In the genomic region with DNA sequence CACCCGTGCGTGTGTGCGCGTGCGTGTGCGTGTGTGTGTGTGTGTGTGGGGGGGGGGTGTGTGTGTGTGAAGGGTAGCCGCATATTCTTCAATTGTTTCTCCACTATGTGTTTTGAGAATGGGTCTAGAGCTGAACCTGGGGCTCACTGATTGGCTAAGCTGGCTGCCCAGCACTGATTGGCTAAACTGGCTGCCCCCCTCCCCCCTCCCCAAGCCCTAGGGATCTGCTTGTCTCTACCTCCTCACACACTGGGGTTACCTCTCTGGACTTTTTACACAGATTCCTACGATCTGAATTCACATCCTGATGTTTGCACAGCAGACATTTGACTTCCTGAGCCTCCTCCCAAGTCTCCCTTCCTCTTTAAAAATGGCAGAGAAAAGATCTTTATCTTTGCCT, we compare ENCODE assay signal across 29 mouse cellular contexts. TPM values are rescaled to one million over a fixed set of nuclear protein-coding genes. Genes with fewer than 3 reads are reported as not detected.
DNase-seq lines count a peak whose midpoint lies in the region; ATAC-seq lines count a peak whose summit lies in the region.
"Had no signal": no experiment of that assay in that cellular context is flagged by ENCODE, and none has a peak within 500 bp of the region (broad histone marks: within the 10 kb centered on the region; RNA-seq: fewer than 3 reads in every experiment).

No protein-coding gene starts in this region.

- no peaks in the 10 kb centered on the region for H3K36me3 ChIP-seq in embryonic facial prominence, embryonic 11.5 days (replicated peaks; ENCODE audit: control insufficient read depth, insufficient read depth, low read depth, low read length)
- no peaks in the 10 kb centered on the region for H3K36me3 ChIP-seq in embryonic facial prominence, embryonic 10.5 days (replicated peaks)
- H3K36me3 ChIP-seq in intestine, embryonic 14.5 days (ENCODE audit: control insufficient read depth, insufficient read depth, low read length) = no peaks in the 10 kb centered on the region
- no peaks in the 10 kb centered on the region for H3K36me3 ChIP-seq in intestine, embryonic 15.5 days
- no peaks in the 10 kb centered on the region for H3K36me3 ChIP-seq in midbrain, embryonic 15.5 days (replicated peaks)
- H3K36me3 ChIP-seq in midbrain, embryonic 14.5 days (ENCODE audit: control insufficient read depth, insufficient read depth, low read length) = no peaks in the 10 kb centered on the region
- H3K36me3 ChIP-seq: embryonic facial prominence, embryonic 12.5 days; embryonic facial prominence, embryonic 15.5 days; forebrain, embryonic 12.5 days; heart, embryonic 10.5 days; heart, embryonic 13.5 days; hindbrain, embryonic 12.5 days; hindbrain, embryonic 15.5 days had no signal

- 0 out of 2 replicates have a peak, but pooled peaks have one; percentile 44 for ATAC-seq in embryonic facial prominence, embryonic 11.5 days (replicated peaks; ENCODE audit: insufficient number of reproducible peaks, low FRiP score, low TSS enrichment, low read depth)
- no peak for ATAC-seq in intestine, embryonic 14.5 days (replicated peaks; ENCODE audit: low FRiP score, low TSS enrichment, low read depth)
- no peak for ATAC-seq in intestine, embryonic 15.5 days
- ATAC-seq in midbrain, embryonic 15.5 days (replicated peaks) = 0 out of 2 replicates have a peak, but pooled peaks have one; percentile 52
- ATAC-seq in midbrain, embryonic 14.5 days (ENCODE audit: low FRiP score, low TSS enrichment) = no peak
- ATAC-seq: activated CD4-positive, CD25-positive, alpha-beta regulatory T cell, adult 4 months; forebrain, embryonic 16.5 days; intestine, embryonic 16.5 days had no signal

- H3K9me3 ChIP-seq in embryonic facial prominence, embryonic 11.5 days (replicated peaks; ENCODE audit: control insufficient read depth, low read length) = no peaks in the 10 kb centered on the region
- no peaks in the 10 kb centered on the region for H3K9me3 ChIP-seq in embryonic facial prominence, embryonic 10.5 days
- H3K9me3 ChIP-seq in intestine, embryonic 14.5 days (ENCODE audit: control insufficient read depth, low read length) = no peaks in the 10 kb centered on the region
- no peaks in the 10 kb centered on the region for H3K9me3 ChIP-seq in intestine, embryonic 15.5 days
- H3K9me3 ChIP-seq in midbrain, embryonic 15.5 days = no peaks in the 10 kb centered on the region
- H3K9me3 ChIP-seq in midbrain, embryonic 14.5 days (ENCODE audit: control insufficient read depth, low read length) = no peaks in the 10 kb centered on the region
- H3K9me3 ChIP-seq: embryonic facial prominence, embryonic 12.5 days; embryonic facial prominence, embryonic 15.5 days; forebrain, embryonic 12.5 days; heart, embryonic 10.5 days; heart, embryonic 13.5 days; hindbrain, embryonic 12.5 days; hindbrain, embryonic 15.5 days had no signal

- no peak overlapping the region for H3K9ac ChIP-seq in embryonic facial prominence, embryonic 11.5 days (replicated peaks; ENCODE audit: low read length)
- H3K9ac ChIP-seq in intestine, embryonic 14.5 days (ENCODE audit: low read length) = no peak overlapping the region
- no peak overlapping the region for H3K9ac ChIP-seq in intestine, embryonic 15.5 days
- no peak overlapping the region for H3K9ac ChIP-seq in midbrain, embryonic 15.5 days
- no peak overlapping the region for H3K9ac ChIP-seq in midbrain, embryonic 14.5 days (replicated peaks; ENCODE audit: low read length)
- H3K9ac ChIP-seq: embryonic facial prominence, embryonic 12.5 days; embryonic facial prominence, embryonic 15.5 days; forebrain, embryonic 12.5 days; heart, embryonic 13.5 days; hindbrain, embryonic 12.5 days; hindbrain, embryonic 15.5 days had no signal

- no peak overlapping the region for H3K27ac ChIP-seq in embryonic facial prominence, embryonic 11.5 days (replicated peaks; ENCODE audit: low read depth, low read length)
- no peak overlapping the region for H3K27ac ChIP-seq in embryonic facial prominence, embryonic 10.5 days (replicated peaks)
- H3K27ac ChIP-seq in intestine, embryonic 14.5 days (ENCODE audit: low read depth) = no peak overlapping the region
- H3K27ac ChIP-seq in intestine, embryonic 15.5 days = no peak overlapping the region
- H3K27ac ChIP-seq in midbrain, embryonic 15.5 days = no peak overlapping the region
- no peak overlapping the region for H3K27ac ChIP-seq in midbrain, embryonic 14.5 days (replicated peaks; ENCODE audit: low read depth, low read length)
- H3K27ac ChIP-seq: embryonic facial prominence, embryonic 12.5 days; embryonic facial prominence, embryonic 15.5 days; forebrain, embryonic 12.5 days; heart, embryonic 10.5 days; heart, embryonic 13.5 days; hindbrain, embryonic 12.5 days; hindbrain, embryonic 15.5 days had no signal

- no peaks in the 10 kb centered on the region for H3K27me3 ChIP-seq in embryonic facial prominence, embryonic 11.5 days (ENCODE audit: control insufficient read depth, insufficient read depth, low read length)
- no peaks in the 10 kb centered on the region for H3K27me3 ChIP-seq in embryonic facial prominence, embryonic 10.5 days (replicated peaks; ENCODE audit: low read depth, poor library complexity, severe bottlenecking)
- H3K27me3 ChIP-seq in intestine, embryonic 14.5 days (replicated peaks; ENCODE audit: control insufficient read depth, insufficient read depth, low read length) = no peaks in the 10 kb centered on the region
- H3K27me3 ChIP-seq in intestine, embryonic 15.5 days (replicated peaks) = no peaks in the 10 kb centered on the region
- H3K27me3 ChIP-seq in midbrain, embryonic 15.5 days (replicated peaks) = no peaks in the 10 kb centered on the region
- H3K27me3 ChIP-seq in midbrain, embryonic 14.5 days (ENCODE audit: control insufficient read depth, insufficient read depth, low read length) = no peaks in the 10 kb centered on the region
- H3K27me3 ChIP-seq: CH12.LX; embryonic facial prominence, embryonic 12.5 days; embryonic facial prominence, embryonic 15.5 days; forebrain, embryonic 12.5 days; heart, embryonic 13.5 days; hindbrain, embryonic 12.5 days; hindbrain, embryonic 15.5 days had no signal

- WGBS in embryonic facial prominence, embryonic 11.5 days = 87% methylated on average over 8 of the region's 8 CpGs
- WGBS in embryonic facial prominence, embryonic 10.5 days = 93% methylated on average over 8 of the region's 8 CpGs
- 85% methylated on average over 8 of the region's 8 CpGs for WGBS in intestine, embryonic 14.5 days
- 92% methylated on average over 8 of the region's 8 CpGs for WGBS in intestine, embryonic 15.5 days
- WGBS in midbrain, embryonic 15.5 days = 88% methylated on average over 8 of the region's 8 CpGs
- 92% methylated on average over 8 of the region's 8 CpGs for WGBS in midbrain, embryonic 14.5 days

- no peaks in the 10 kb centered on the region for H3K4me1 ChIP-seq in embryonic facial prominence, embryonic 11.5 days (ENCODE audit: control insufficient read depth, insufficient read depth, low read length)
- peaks cover 6% of the 10 kb centered on the region; the same call in 1 of the 2 replicates for H3K4me1 ChIP-seq in embryonic facial prominence, embryonic 10.5 days
- peaks cover 5% of the 10 kb centered on the region; the same call in 1 of the 2 replicates for H3K4me1 ChIP-seq in intestine, embryonic 14.5 days (replicated peaks; ENCODE audit: control insufficient read depth, insufficient read depth, low read length)
- H3K4me1 ChIP-seq in intestine, embryonic 15.5 days (replicated peaks) = no peaks in the 10 kb centered on the region
- H3K4me1 ChIP-seq in midbrain, embryonic 15.5 days = no peaks in the 10 kb centered on the region; the same call in none of the 2 replicates
- peaks cover 9% of the 10 kb centered on the region for H3K4me1 ChIP-seq in midbrain, embryonic 14.5 days (ENCODE audit: control insufficient read depth, insufficient read depth, low read length)
- H3K4me1 ChIP-seq: embryonic facial prominence, embryonic 12.5 days; heart, embryonic 10.5 days; hindbrain, embryonic 12.5 days; hindbrain, embryonic 15.5 days had no signal

- no peak overlapping the region for H3K4me3 ChIP-seq in embryonic facial prominence, embryonic 11.5 days (ENCODE audit: low read depth, low read length)
- H3K4me3 ChIP-seq in embryonic facial prominence, embryonic 10.5 days = no peak overlapping the region
- no peak overlapping the region for H3K4me3 ChIP-seq in intestine, embryonic 14.5 days (ENCODE audit: low read depth, low read length)
- H3K4me3 ChIP-seq in intestine, embryonic 15.5 days (replicated peaks) = no peak overlapping the region
- no peak overlapping the region for H3K4me3 ChIP-seq in midbrain, embryonic 15.5 days
- no peak overlapping the region for H3K4me3 ChIP-seq in midbrain, embryonic 14.5 days (replicated peaks; ENCODE audit: low read depth, low read length)
- H3K4me3 ChIP-seq: embryonic facial prominence, embryonic 12.5 days; embryonic facial prominence, embryonic 15.5 days; forebrain, embryonic 12.5 days; heart, embryonic 10.5 days; heart, embryonic 13.5 days; hindbrain, embryonic 12.5 days; hindbrain, embryonic 15.5 days had no signal

- no peak overlapping the region for H3K4me2 ChIP-seq in embryonic facial prominence, embryonic 11.5 days (ENCODE audit: low read depth, low read length)
- no peak overlapping the region for H3K4me2 ChIP-seq in intestine, embryonic 14.5 days (ENCODE audit: low read length)
- no peak overlapping the region for H3K4me2 ChIP-seq in intestine, embryonic 15.5 days (replicated peaks)
- no peak overlapping the region for H3K4me2 ChIP-seq in midbrain, embryonic 15.5 days
- no peak overlapping the region for H3K4me2 ChIP-seq in midbrain, embryonic 14.5 days (ENCODE audit: low read length)
- H3K4me2 ChIP-seq: embryonic facial prominence, embryonic 12.5 days; embryonic facial prominence, embryonic 15.5 days; forebrain, embryonic 12.5 days; heart, embryonic 13.5 days; hindbrain, embryonic 12.5 days; hindbrain, embryonic 15.5 days had no signal

- no peak for DNase-seq in embryonic facial prominence, embryonic 11.5 days (ENCODE audit: low spot score)
- DNase-seq in embryonic facial prominence, embryonic 10.5 days (ENCODE audit: low spot score) = no peak
- peak; percentile 10 for DNase-seq in intestine, embryonic 14.5 days (ENCODE audit: low spot score)
- DNase-seq in midbrain, embryonic 14.5 days = no peak
- DNase-seq in neural tube, embryonic 10.5 days (ENCODE audit: extremely low spot score, low spot score) = no peak
- DNase-seq: adrenal gland, adult 8-10 months; adrenal gland, postnatal 25 days; B cell, adult 2 months; cerebellum, adult 11-12 months; cerebellum, adult 8-10 months; cerebellum, postnatal 10 days; cerebellum, postnatal 36 days; embryo, embryonic 11 days; gastrocnemius, postnatal 14 days; heart, adult 18-20 months; heart, postnatal 14 days had no signal

RNA-seq across cellular contexts. Expression of a gene that starts 17.6 kb away (rescaled TPM):
- 0.13 and 0.33 TPM in 2 replicates for polyA plus RNA-seq in embryonic facial prominence, embryonic 11.5 days (2014; fragmentation: Nextera tagmentation; extraction: Ambion mirVana)
- polyA plus RNA-seq in embryonic facial prominence, embryonic 10.5 days (2016; fragmentation: Nextera tagmentation; extraction: Ambion mirVana) = 0.30 TPM in 1 of 2 replicates, not detected in the other
- 2.9 and 3.3 TPM in 2 replicates for polyA plus RNA-seq in intestine, embryonic 14.5 days (2014; fragmentation: Nextera tagmentation; extraction: Ambion mirVana)
- 6.4 and 6.7 TPM in 2 replicates for polyA plus RNA-seq in intestine, embryonic 15.5 days (2015; fragmentation: Nextera tagmentation; extraction: Ambion mirVana)
- polyA plus RNA-seq in midbrain, embryonic 15.5 days (2015; fragmentation: Nextera tagmentation; extraction: Ambion mirVana) = 0.40 and 0.59 TPM in 2 replicates
- 1.5 TPM in 1 of 2 replicates, not detected in the other for polyA plus RNA-seq in midbrain, embryonic 14.5 days (2014; fragmentation: Nextera tagmentation; extraction: Ambion mirVana)

RNA-seq across cellular contexts. Expression of a gene that starts 46.7 kb away (rescaled TPM):
- 126 and 129 TPM in 2 replicates for polyA plus RNA-seq in embryonic facial prominence, embryonic 11.5 days (2014; fragmentation: Nextera tagmentation; extraction: Ambion mirVana)
- 110 and 114 TPM in 2 replicates for polyA plus RNA-seq in embryonic facial prominence, embryonic 10.5 days (2016; fragmentation: Nextera tagmentation; extraction: Ambion mirVana)
- 101 and 109 TPM in 2 replicates for polyA plus RNA-seq in intestine, embryonic 14.5 days (2014; fragmentation: Nextera tagmentation; extraction: Ambion mirVana)
- polyA plus RNA-seq in intestine, embryonic 15.5 days (2015; fragmentation: Nextera tagmentation; extraction: Ambion mirVana) = 109 and 113 TPM in 2 replicates
- polyA plus RNA-seq in midbrain, embryonic 15.5 days (2015; fragmentation: Nextera tagmentation; extraction: Ambion mirVana) = 76.2 and 76.4 TPM in 2 replicates
- polyA plus RNA-seq in midbrain, embryonic 14.5 days (2014; fragmentation: Nextera tagmentation; extraction: Ambion mirVana) = 87.6 and 101 TPM in 2 replicates

Comparison
In these comparisons a context has a peak if more than half of its experiments do, and no peak if none do; other contexts are left out.
1. ATAC-seq: peak in embryonic facial prominence, embryonic 11.5 days (single experiment) and midbrain, embryonic 15.5 days (single experiment); none in intestine, embryonic 14.5 days (single experiment), intestine, embryonic 15.5 days (single experiment) and midbrain, embryonic 14.5 days (single experiment).